Mouse (Mus musculus) adipocyte (in vitro differentiated cells): ENCODE data around the gene Birc6.

ENCODE experiments used
- DNase-seq: peaks from one replicate; pipeline ENCODE4 v3.0.0-alpha.2; 2016; ENCODE audit warnings: low spot score

Gene Birc6

DNA sequence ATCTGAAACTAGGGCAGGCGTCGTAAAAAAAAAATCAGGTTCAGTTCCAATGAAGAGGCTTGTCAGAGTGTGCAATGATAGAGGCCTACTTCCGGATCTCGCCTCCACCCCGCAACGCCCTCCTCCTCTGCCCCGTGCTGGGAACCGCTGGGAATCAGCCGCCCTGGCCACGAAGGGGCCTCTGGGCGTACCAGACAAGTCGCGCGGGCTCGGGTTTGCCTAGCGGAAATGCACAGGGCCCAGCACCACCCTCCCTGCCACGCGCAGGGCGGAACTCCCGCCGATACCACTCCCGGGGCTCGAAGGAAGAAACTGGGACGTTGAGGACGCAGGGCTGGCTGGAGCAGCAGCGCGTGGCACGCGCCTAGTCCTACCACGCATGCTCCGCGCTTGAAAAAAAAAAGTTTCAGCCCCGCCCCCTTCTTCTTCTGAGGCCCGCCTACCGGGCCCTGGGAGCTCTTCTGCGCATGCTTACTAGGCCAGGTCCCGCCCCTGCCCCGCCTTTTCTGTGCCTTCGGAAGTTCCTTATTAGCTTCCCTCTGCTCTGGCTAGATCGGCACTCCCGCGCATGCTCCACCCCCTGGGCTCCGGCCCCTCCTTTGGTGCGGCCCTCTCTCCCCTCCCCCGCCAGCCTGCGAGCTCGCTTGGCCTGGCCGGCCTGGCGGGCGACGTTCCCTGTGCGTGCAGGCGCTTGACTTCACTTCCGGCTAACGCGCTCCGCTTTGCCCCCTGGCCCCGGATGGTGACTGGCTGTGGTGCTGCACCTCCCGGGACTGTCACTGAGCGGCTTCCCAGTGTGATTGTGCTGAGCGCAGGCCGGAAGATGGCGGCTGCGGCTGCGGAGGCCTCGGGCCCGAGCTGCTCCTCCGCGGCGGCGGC is at the start of gene Birc6:
Gene Birc6, plus strand, starts transcription at position 567 of the 879 bp plus-strand sequence.
- peak; percentile 100 for DNase-seq

- no peak for DNase-seq
These were observed 47.6 kb upstream of the Birc6 start for GRCm38 (mm10) chr17:74480361-74481069.

DNA sequence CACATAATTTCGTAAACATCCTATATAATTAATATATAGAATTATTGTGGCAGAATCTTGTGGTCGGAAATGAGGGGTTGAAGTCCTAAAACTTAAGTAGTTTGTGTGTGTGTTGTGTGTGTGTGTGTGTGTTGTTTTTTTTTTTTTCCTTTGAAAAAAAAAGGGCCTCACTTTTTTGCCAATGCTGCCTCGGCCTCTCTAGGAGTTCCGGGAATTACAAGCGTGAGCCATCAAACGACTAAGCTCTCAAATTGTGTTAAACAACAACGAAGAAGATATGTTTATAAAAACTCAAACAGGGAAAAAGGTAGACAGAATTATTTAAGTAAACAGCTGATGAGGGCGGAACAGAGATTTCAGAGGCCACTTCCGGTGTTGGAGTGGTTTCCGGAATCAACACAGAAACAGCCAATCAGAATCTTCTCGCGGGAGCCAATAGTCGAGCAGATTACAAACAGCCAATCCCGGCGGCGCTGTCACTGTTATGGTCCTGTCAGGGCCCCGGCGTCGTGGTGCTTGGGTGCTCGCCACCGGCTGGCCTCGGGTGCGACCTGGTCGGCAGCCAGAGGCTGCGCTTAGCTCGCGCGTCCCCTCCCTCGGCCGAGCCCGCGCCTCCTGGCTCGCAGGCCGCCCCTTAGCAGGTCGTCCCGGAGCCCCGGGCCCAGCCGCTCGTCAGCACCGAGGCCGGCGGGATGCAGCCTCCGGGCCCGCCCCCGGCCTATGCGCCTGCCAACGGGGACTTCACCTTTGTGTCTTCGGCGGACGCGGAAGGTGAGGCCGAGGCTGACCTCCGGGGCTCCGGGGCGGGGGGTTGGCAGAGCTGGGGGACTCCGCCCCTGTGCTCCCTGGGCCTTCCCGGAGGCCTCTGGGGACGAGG is 38.8 kb upstream of the Birc6 start, which contains the start of gene Yipf4:
Gene Yipf4, plus strand, starts transcription at position 470 of the 877 bp plus-strand sequence.
- DNase-seq = peak; percentile 99

DNA sequence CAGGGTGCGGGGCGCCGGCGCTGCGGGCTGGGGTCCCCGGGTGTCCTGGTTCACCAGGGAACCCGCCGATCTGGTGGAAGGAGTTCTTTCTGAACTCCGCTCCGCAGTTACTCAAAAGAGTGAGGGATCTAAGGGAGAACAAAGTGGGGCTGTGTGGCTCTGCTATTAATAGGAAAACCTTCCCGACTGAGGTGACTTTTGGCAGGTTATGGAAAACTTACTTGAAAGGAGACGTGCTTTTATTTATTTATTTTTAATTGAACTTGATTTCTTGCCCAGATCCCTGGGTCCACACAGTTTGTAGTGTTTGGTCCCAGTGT is 38.2 kb upstream of the Birc6 start:
- DNase-seq = no peak

GRCm38 (mm10) chr17:74491565-74491964 is 36.5 kb upstream of the Birc6 start:
- DNase-seq = no peak

DNA sequence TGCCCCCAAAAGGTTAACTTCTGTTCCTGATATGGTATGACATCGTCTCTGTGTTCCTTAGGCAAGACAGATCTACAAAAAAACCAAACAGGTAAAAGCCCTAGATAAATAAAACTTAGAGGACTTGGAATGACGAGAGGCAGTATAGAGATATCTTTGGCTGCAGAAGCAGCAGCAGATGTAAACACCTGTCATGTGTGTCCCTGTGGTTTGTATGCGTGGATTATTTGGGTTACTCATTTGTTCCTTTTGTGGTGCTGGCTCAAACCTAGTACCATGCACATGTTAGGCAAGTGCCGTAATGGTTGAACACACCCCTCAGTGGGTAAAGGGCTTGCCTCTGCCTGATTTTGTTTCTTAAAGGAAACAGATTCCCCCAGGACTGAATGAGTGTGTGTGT is 27.9 kb upstream of the Birc6 start:
- no peak for DNase-seq

DNA sequence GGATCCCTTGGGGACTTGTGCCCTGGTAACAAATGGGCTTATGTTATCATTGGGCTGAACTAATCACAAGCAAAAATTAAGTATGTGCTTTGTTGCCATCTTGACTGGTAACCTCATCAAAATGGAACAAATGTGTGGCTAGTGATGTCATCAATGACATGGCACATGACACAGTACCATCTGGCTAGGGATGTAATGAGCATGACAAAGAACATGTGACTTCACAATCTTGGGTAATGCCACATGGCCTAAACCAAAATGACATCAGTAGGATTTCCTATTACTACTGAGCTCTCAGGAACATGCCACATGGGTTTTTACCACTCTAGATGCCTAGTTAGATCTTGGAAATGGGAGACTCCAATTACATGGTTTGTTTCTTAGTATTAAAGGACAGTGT is 27.0 kb upstream of the Birc6 start:
- DNase-seq = no peak

DNA sequence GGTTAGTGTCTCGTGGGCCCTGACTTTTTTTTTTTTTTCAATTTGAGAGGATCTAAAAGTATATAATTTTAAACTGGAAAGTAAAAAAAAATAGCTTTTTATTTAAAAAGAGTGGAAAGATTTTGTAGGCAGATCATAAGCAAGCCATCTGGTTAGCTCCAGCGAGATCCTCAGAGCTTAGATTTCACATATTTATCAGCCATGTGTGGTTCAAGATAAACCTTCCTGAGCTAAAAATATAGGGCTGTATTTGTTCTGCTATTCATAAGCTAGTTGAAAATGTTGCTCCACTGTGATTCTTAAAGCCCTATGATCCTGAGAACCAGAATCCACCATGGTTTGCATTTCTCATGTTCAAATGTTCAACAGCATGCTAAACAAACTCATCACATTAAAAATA is 20.2 kb upstream of the Birc6 start:
- no peak for DNase-seq

DNA sequence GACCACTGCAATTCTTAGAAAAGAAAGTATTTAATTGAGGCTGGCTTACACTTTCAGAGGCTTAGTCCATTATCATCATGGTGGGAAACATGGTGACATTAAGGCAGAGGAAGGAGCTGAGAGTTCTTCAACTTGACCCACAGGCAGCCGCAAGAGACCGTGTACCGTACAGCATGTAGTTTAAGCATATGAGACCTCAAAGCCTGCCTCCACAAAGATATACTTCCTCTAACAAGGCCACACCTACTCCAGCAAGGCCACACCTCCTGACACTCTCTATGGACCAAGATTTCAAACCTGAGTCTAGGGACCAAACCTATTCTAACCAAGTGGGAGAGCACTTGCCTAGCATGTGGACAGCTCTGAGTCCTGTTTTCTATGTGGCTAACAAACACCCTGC is 19.5 kb upstream of the Birc6 start:
- DNase-seq = no peak

- DNase-seq = no peak
These were observed 15.8 kb upstream of the Birc6 start for GRCm38 (mm10) chr17:74512308-74512707.

DNA sequence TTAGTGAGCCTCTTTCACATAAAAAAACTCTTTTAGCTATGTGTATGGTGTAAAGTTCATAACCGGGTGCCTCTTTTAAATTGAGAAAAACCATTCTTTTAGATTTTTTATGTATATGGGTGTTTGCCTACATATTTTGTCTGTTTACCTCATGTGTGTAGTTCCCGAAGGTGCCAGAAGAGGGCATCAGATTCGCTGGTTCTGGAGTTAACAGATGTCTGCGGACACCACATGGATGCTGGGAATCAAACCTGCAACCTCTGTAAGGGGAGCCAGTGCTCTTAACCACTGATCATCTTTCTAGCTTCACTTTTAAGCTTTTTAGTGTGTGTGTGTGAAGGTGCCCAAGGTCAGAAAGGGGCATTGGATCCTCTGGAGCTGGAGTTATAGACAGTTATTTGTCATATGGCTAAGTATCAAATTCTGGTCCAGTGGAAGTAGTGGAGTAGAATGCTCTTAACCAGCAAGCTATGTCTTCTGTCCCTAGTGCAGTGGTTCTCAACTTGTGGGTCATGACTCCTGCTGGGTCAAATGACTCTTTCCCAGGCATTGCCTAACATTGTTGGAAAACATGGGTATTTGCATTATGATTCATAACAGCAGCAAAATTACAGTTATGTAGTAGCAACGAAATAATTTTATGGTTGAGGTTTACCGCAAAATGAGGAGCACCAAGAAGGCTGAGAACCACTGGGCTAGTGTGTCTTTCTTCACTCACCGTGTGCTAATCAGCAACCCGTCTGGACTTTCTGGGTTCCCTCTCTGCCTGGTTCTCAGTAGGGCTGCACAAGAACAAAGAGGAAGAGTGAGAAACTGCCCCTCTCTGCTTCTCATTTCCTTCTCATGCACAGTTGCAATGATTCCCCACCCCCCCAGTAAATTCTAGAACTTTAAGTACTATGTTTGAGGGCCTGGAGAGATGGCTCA is 5.0 kb upstream of the Birc6 start:
- DNase-seq = peak; percentile 54

GRCm38 (mm10) chr17:74526117-74526516 is 2.0 kb upstream of the Birc6 start:
- peak; percentile 54 for DNase-seq

- no peak for DNase-seq
These were observed 1.1 kb upstream of the Birc6 start for GRCm38 (mm10) chr17:74526806-74527653.

- peak; percentile 50 for DNase-seq
These were observed 795 bp downstream of the Birc6 start for GRCm38 (mm10) chr17:74528648-74529532.

- peak; percentile 32 for DNase-seq
These were observed 1.4 kb downstream of the Birc6 start for GRCm38 (mm10) chr17:74529533-74529824.

DNA sequence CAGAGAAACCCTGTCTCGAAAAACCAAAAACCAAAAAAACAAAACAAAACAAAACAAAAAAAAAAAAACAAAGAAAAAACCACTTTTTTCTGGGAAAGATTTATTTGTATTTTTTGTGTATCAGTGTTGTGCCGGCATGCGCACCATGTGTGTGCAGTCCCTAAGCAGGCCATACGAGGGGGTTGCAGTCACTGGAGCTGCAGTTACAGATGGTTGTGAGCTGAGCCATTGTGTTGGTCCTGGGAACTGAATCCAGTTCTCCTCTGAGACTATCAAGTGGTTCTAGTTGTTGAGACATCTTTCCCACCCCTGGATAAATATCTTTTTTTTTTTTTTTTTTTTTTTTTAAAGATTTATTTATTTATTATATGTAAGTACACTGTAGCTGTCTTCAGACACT is 6.9 kb downstream of the Birc6 start:
- DNase-seq = no peak

DNA sequence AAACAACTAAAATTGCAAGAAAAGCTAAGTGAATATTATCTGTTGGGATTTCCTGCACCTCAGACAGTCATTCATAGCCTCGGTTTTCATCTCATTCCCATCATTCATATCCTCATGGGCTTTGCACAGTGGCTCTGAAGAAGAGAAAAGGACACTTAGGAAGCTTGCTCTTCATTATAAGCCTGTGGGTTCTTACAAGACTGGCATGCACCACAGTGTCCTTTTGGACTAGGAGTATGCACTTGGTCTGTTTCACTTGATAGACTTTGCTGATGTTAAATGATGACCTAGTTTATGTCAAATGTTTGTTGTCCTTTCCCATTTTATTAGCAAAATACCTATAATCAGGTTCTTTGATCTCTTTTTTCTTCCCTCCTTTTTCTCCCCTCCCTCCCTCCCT is 9.4 kb downstream of the Birc6 start:
- no peak for DNase-seq

GRCm38 (mm10) chr17:74543615-74544014 is 15.5 kb downstream of the Birc6 start:
- DNase-seq = no peak

GRCm38 (mm10) chr17:74554118-74554517 is 26.0 kb downstream of the Birc6 start:
- DNase-seq = no peak

DNA sequence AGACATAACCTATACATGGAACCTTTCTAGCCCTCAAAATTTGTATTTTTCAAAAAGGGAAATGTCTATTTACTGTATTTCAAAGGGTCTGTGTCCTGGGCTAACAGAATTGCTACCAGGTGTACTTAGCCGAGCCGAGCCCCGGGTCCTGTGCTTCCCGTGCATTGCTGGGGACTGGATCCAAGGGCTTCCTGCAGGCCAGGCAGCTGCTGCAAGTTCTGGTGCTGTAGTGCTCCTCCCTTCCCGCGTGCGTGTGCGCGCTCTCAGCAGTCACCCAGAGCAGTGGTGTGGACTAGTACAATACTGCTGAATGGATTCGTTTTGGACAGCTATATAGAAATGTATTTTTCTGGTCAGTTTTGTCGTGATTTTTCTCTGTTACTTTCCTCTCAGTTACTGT is 31.8 kb downstream of the Birc6 start:
- DNase-seq = no peak
